Mouse (Mus musculus) limb, embryonic 11.5 days (tissue): ENCODE measurements around the gene Eif3j1. TPM values are rescaled to one million over a fixed set of nuclear protein-coding genes. Genes with fewer than 3 reads are reported as not detected.

Experiments
- ATAC-seq: fragments of 200-750 bp; cut with Nextera tagmentation; 2 replicates; pipeline ENCODE4 v1.8.0; 2017; ENCODE audit warnings: low read depth; ENCODE audit not compliant: insufficient number of reproducible peaks, low FRiP score, low TSS enrichment
- DNase-seq: peaks from one replicate; pipeline ENCODE4 v3.0.0-alpha.2; 2015; ENCODE audit warnings: low spot score
- H3K27ac ChIP-seq: fragments of 300-500 bp; sonication (generic); replicated peaks from 2 replicates; pipeline ENCODE4 v1.5.1; 2014; ENCODE audit warnings: low read depth, mild to moderate bottlenecking, low read length
- H3K27me3 ChIP-seq: fragments of 300-500 bp; sonication (generic); 2 replicates; pipeline ENCODE4 v1.6.1; 2014; ENCODE audit warnings: mild to moderate bottlenecking, low read length, mixed read lengths; ENCODE audit not compliant: control insufficient read depth, insufficient read depth
- H3K36me3 ChIP-seq: fragments of 300-500 bp; sonication (generic); 2 replicates; pipeline ENCODE4 v1.6.1; 2014; ENCODE audit warnings: mild to moderate bottlenecking, low read length, moderate library complexity, mixed read lengths; ENCODE audit not compliant: control insufficient read depth, insufficient read depth
- H3K4me1 ChIP-seq: fragments of 300-500 bp; sonication (generic); 2 replicates; pipeline ENCODE4 v1.6.1; 2014; ENCODE audit warnings: low read length, mixed read lengths; ENCODE audit not compliant: control insufficient read depth, insufficient read depth
- H3K4me2 ChIP-seq: fragments of 300-500 bp; sonication (generic); 2 replicates; pipeline ENCODE4 v1.6.1; 2014; ENCODE audit warnings: low read depth, mild to moderate bottlenecking, moderate library complexity; ENCODE audit not compliant: severe bottlenecking
- H3K4me3 ChIP-seq: fragments of 300-500 bp; sonication (generic); 2 replicates; pipeline ENCODE4 v1.5.1; 2014; ENCODE audit warnings: low read depth, low read length
- H3K9ac ChIP-seq: fragments of 300-500 bp; sonication (generic); 2 replicates; pipeline ENCODE4 v1.6.1; 2014; ENCODE audit warnings: mild to moderate bottlenecking, low read length
- H3K9me3 ChIP-seq: fragments of 300-500 bp; sonication (generic); 2 replicates; pipeline ENCODE4 v1.6.1; 2016; ENCODE audit warnings: low read length; ENCODE audit not compliant: control insufficient read depth
- WGBS: fragments of 180-500 bp; shearing (Covaris S2); extraction: QIAGEN DNeasy Blood & Tissue Kit; methylation state at CpG from one replicate; pipeline ENCODE4 v1.1.7; 2014; 5-methylcytosine and 5-hydroxymethylcytosine counted together
- polyA plus RNA-seq: library from polyadenylated mRNA; unstranded; fragments of >200 nt; fragmentation: Nextera tagmentation; extraction: Ambion mirVana; gene quantifications from 2 replicates; pipeline ENCODE4 v1.2.1, GENCODE M21; 2014

Gene Eif3j1
- polyA plus RNA-seq, 1 experiment from 2014 or later: 15.1 TPM

- Histone ChIP-seq H3K9ac (no peak overlapping the region), H3K4me3 (no peak overlapping the region), H3K36me3 (peaks cover 4% of the 10 kb centered on the region; the same call in 1 of the 2 replicates), H3K27ac (no peak overlapping the region), H3K4me2 (no peak overlapping the region), H3K27me3 (no peaks in the 10 kb centered on the region), H3K4me1 (0 out of 2 replicates have a peak, but pooled peaks cover 2% of the 10 kb centered on the region), H3K9me3 (no peaks in the 10 kb centered on the region)
- DNase-seq (no peak), ATAC-seq (no peak)
- 83% methylated on average over 6 of the region's 6 CpGs for WGBS
Measured at GRCm38 (mm10) chr2:122031970-122032369, 3.6 kb downstream of the Eif3j1 start.

DNA sequence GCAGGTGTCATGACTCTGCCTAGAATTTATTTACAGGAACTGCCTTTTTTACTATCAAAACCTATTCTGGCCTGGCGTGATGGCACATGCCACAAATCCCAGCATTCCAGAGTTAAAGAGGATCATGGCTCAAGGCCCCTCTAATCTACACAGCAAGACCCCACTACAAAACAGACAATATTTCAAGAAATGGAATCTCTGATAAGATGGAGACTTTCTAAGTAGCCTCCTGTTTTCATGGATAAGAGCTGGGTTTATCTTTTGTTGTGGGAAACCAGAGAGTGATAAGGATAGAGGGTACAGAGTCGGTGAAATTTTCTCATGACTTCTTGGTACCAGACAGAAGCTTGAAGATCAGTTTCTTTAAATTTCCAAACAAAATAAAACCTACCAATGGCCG, 7.7 kb downstream of the Eif3j1 start:
- no peaks in the 10 kb centered on the region for H3K9me3 ChIP-seq
- 0 out of 2 replicates have a peak, but pooled peaks cover 4% of the 10 kb centered on the region for H3K36me3 ChIP-seq
- no peak for ATAC-seq
- H3K27ac ChIP-seq: no peak overlapping the region
- no peak overlapping the region for H3K4me2 ChIP-seq
- no peak overlapping the region for H3K9ac ChIP-seq
- no peaks in the 10 kb centered on the region for H3K27me3 ChIP-seq
- WGBS: 94% methylated on average over 3 of the region's 3 CpGs
- H3K4me1 ChIP-seq: no peaks in the 10 kb centered on the region
- no peak for DNase-seq
- no peak overlapping the region for H3K4me3 ChIP-seq

GRCm38 (mm10) chr2:122043926-122044325, 15.6 kb downstream of the Eif3j1 start:
- Histone ChIP-seq H3K9ac (no peak overlapping the region), H3K27ac (no peak overlapping the region), H3K36me3 (peaks cover 5% of the 10 kb centered on the region), H3K9me3 (no peaks in the 10 kb centered on the region), H3K4me3 (no peak overlapping the region), H3K4me1 (no peaks in the 10 kb centered on the region), H3K4me2 (no peak overlapping the region), H3K27me3 (no peaks in the 10 kb centered on the region)
- ATAC-seq (no peak), DNase-seq (no peak)

GRCm38 (mm10) chr2:122059365-122060115, 31.2 kb downstream of the Eif3j1 start:
- Histone ChIP-seq H3K4me2 (no peak overlapping the region), H3K4me1 (no peaks in the 10 kb centered on the region), H3K27me3 (no peaks in the 10 kb centered on the region), H3K4me3 (no peak overlapping the region), H3K9ac (no peak overlapping the region), H3K36me3 (peaks cover 9% of the 10 kb centered on the region), H3K9me3 (no peaks in the 10 kb centered on the region), H3K27ac (no peak overlapping the region)
- DNase-seq (no peak), ATAC-seq (no peak)
- 94% methylated on average over 11 of the region's 11 CpGs for WGBS

- H3K4me1 ChIP-seq: no peaks in the 10 kb centered on the region
- ATAC-seq (no peak), DNase-seq (peak; percentile 30)
- H3K27ac ChIP-seq: no peak overlapping the region
- 47% methylated on average over 14 of the region's 14 CpGs for WGBS
- no peak overlapping the region for H3K9ac ChIP-seq
- H3K36me3 ChIP-seq: peaks cover 2% of the 10 kb centered on the region; the same call in 1 of the 2 replicates
- no peak overlapping the region for H3K4me3 ChIP-seq
- H3K4me2 ChIP-seq: no peak overlapping the region
- H3K27me3 ChIP-seq: no peaks in the 10 kb centered on the region
- H3K9me3 ChIP-seq: no peaks in the 10 kb centered on the region
Measured at GRCm38 (mm10) chr2:122065200-122065969, 37.0 kb downstream of the Eif3j1 start.

DNA sequence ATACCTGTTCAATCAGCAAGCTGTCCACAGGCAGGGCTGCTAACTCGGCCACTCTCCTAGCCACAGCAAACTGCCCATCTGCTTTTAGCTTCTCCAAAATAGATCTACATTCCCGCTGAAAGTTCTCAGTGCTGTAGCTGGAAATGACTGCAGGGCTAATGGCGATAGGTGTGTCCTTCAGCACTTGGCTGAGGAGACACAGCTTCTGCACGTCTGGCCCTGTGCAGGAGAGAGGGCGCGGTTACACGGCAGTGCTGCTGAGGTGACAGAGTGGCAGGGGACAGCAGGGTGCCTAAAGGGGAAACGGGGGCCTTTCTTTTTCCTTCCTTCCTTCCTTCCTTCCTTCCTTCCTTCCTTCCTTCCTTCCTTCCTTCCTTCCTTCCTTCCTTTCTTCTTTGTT, 37.9 kb downstream of the Eif3j1 start:
- H3K9ac ChIP-seq: no peak overlapping the region
- ATAC-seq: no peak
- peaks cover 4% of the 10 kb centered on the region; the same call in 1 of the 2 replicates for H3K36me3 ChIP-seq
- no peak overlapping the region for H3K4me3 ChIP-seq
- H3K9me3 ChIP-seq: no peaks in the 10 kb centered on the region
- no peak overlapping the region for H3K27ac ChIP-seq
- H3K4me1 ChIP-seq: no peaks in the 10 kb centered on the region
- 63% methylated on average over 8 of the region's 8 CpGs for WGBS
- H3K27me3 ChIP-seq: no peaks in the 10 kb centered on the region
- H3K4me2 ChIP-seq: no peak overlapping the region
- DNase-seq: no peak

DNA sequence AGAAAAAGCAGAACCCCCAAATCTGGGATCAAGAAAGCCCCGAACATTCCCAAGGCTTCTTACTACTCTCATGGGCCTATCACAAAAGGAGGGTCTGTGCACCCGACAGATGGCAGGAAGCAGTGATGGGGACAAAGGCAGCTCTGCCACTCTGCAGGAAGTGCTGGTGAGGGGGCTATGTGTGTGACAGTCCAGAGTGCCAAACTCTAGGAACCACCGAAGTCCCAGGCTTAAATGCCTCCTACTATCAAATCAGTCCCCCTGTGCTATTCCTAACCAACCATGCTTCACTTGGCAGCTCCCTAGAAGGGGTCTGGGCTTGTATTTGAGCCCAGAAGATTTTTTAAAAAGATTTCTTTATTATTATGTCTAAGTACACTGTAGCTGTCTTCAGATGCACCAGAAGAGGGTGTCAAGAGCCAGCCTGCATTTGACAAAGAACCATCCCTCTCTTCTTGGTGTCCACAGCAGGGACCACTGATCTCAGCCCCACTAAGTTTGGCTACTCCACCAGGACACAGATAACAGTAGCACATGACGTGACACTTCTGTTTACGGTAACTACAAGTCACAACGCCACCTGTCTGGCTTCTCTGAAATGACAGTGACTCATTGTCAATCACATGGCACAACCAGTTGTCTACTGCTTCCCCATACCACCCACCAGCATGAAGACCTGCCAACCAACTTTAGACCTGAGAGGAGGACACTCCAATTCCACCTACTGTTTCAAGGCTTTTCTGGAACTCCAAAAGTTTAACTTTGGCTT, 41.0 kb downstream of the Eif3j1 start:
- Histone ChIP-seq H3K9ac (no peak overlapping the region), H3K4me2 (no peak overlapping the region), H3K4me3 (no peak overlapping the region), H3K9me3 (no peaks in the 10 kb centered on the region), H3K27ac (no peak overlapping the region), H3K36me3 (peaks cover 2% of the 10 kb centered on the region; the same call in 1 of the 2 replicates), H3K27me3 (no peaks in the 10 kb centered on the region), H3K4me1 (no peaks in the 10 kb centered on the region)
- WGBS: 94% methylated on average over 6 of the region's 6 CpGs
- DNase-seq (no peak), ATAC-seq (no peak)

- Histone ChIP-seq H3K27ac (no peak overlapping the region), H3K36me3 (peaks cover 2% of the 10 kb centered on the region; the same call in 1 of the 2 replicates)
- ATAC-seq: no peak
Measured at GRCm38 (mm10) chr2:122069922-122070321, 41.6 kb downstream of the Eif3j1 start.

More at GRCm38 (mm10) chr2:122069922-122070321, 41.6 kb downstream of the Eif3j1 start:
- no peak overlapping the region for H3K9ac ChIP-seq
- no peak overlapping the region for H3K4me2 ChIP-seq
- H3K27me3 ChIP-seq: no peaks in the 10 kb centered on the region
- WGBS: 44% methylated on average over 5 of the region's 5 CpGs
- no peak overlapping the region for H3K4me3 ChIP-seq
- H3K4me1 ChIP-seq: no peaks in the 10 kb centered on the region
- DNase-seq: peak; percentile 71
- H3K9me3 ChIP-seq: no peaks in the 10 kb centered on the region
